Mouse (Mus musculus) heart, adult 2 months (tissue): ENCODE results near the gene Lpcat2b.

Source experiments
- CTCF ChIP-seq: fragments of 200-600 bp; IDR thresholded peaks from 2 replicates; pipeline ENCODE4 v1.8.1; 2022; ENCODE audit warnings: antibody characterized with exemption, mild to moderate bottlenecking, moderate library complexity
- POLR2A ChIP-seq: fragments of 200-500 bp; IDR thresholded peaks from 2 replicates; pipeline ENCODE4 v1.6.1; 2011; ENCODE audit warnings: mild to moderate bottlenecking, low read depth, low read length, control low read depth; ENCODE audit not compliant: insufficient read depth

DNA sequence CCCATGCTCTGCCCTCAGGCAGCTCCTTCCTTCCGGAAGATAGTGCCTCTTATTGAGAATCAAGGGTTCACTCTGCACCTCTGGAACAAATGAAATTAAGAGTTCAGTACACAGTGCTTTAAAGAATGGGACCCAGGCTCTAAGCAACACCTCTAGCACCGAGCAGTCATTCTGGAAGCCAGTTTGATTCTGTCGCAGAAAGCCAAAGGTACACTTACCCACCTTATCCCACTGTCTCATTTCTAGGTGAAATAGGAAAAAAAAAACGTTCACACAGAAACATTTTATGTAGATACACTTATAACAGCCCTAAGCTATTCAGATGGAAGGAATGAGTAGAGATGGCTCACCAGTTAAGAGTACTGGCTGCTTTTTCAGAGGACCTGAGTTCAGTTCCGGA, 28.9 kb upstream of the Lpcat2b start, which contains the start of gene Ephx4:
- TF ChIP-seq CTCF (no peak), POLR2A (no peak)
